Mouse (Mus musculus) liver, embryonic 11.5 days (tissue): ENCODE measurements at regions not wholly inside any gene's neighbourhood (a gene's known extent, or its start where the extent isn't known, plus 50 kb on each side); places are given as distances from the start of the nearest gene placed in this dataset.

Source experiments
- ATAC-seq: fragments of 200-750 bp; cut with Nextera tagmentation; replicated peaks from 2 replicates; pipeline ENCODE4 v1.8.0; 2017; ENCODE audit warnings: moderate number of reproducible peaks, mild to moderate bottlenecking, moderate TSS enrichment, moderate library complexity; ENCODE audit not compliant: low FRiP score
- DNase-seq: peaks from one replicate; pipeline ENCODE4 v3.0.0-alpha.2; 2017; ENCODE audit warnings: low spot score
- H3K27ac ChIP-seq: fragments of 300-500 bp; sonication (generic); 2 replicates; pipeline ENCODE4 v1.5.1; 2014; ENCODE audit warnings: mild to moderate bottlenecking, low read depth, low read length, control low read depth
- H3K27me3 ChIP-seq: fragments of 300-500 bp; sonication (generic); replicated peaks from 2 replicates; pipeline ENCODE4 v1.6.1; 2014; ENCODE audit warnings: low read length, mixed read lengths; ENCODE audit not compliant: control insufficient read depth, insufficient read depth
- H3K36me3 ChIP-seq: fragments of 300-500 bp; sonication (generic); 2 replicates; pipeline ENCODE4 v1.6.1; 2014; ENCODE audit warnings: mild to moderate bottlenecking, low read length, moderate library complexity, mixed read lengths; ENCODE audit not compliant: control insufficient read depth, insufficient read depth
- H3K4me1 ChIP-seq: fragments of 300-500 bp; sonication (generic); replicated peaks from 2 replicates; pipeline ENCODE4 v1.6.1; 2014; ENCODE audit warnings: low read length, mixed read lengths; ENCODE audit not compliant: control insufficient read depth, insufficient read depth
- H3K4me2 ChIP-seq: fragments of 300-500 bp; sonication (generic); 2 replicates; pipeline ENCODE4 v1.6.1; 2014; ENCODE audit warnings: mild to moderate bottlenecking, control low read depth, moderate library complexity
- H3K4me3 ChIP-seq: fragments of 300-500 bp; sonication (generic); 2 replicates; pipeline ENCODE4 v1.5.1; 2014; ENCODE audit warnings: low read depth, low read length, control low read depth
- H3K9ac ChIP-seq: fragments of 300-500 bp; sonication (generic); 2 replicates; pipeline ENCODE4 v1.6.1; 2014; ENCODE audit warnings: low read depth, low read length, control low read depth
- H3K9me3 ChIP-seq: fragments of 300-500 bp; sonication (generic); 2 replicates; pipeline ENCODE4 v1.6.1; 2016; ENCODE audit warnings: low read length, inconsistent platforms, mixed read lengths; ENCODE audit not compliant: control insufficient read depth
- WGBS: fragments of 180-500 bp; shearing (Covaris S2); extraction: QIAGEN DNeasy Blood & Tissue Kit; methylation state at CpG from one replicate; pipeline ENCODE4 v1.1.7; 2014; 5-methylcytosine and 5-hydroxymethylcytosine counted together

DNA sequence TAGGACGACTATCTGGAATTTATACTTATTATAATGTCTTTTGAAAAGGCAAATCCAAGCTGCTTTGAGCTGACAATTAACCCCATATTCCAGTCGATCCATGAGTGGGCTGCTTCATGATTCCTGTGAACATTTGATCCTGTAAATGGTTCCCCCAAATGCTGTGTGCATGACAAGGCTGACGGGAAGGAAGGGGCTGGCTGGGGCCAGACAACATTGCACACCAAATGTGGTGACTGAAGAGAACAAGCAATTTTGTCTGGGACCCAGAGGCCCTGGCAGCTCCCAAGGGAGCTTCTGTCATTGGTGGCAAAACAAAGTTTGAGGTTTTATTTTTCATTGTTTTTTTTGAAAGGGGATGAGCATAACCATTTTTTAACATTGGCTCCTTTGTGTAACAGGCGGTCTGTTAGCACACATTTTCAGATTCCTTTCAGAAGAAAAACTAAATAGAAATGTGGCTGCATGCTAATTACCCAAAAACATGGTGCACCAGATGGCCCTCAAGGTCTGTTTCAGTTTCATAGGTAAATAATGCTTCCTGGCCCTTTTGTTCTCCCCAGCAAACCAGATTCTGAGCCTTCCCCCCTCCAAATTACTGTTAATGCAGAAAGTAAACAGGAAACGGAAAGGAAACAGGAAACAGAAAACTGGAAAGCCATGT is 348.6 kb upstream of the Cd180 start:
- ATAC-seq = no peak
- Histone ChIP-seq H3K36me3 (no peaks in the 10 kb centered on the region), H3K9ac (no peak overlapping the region), H3K27me3 (no peaks in the 10 kb centered on the region), H3K4me1 (no peaks in the 10 kb centered on the region), H3K27ac (no peak overlapping the region), H3K4me2 (no peak overlapping the region), H3K4me3 (no peak overlapping the region), H3K9me3 (no peaks in the 10 kb centered on the region)
- WGBS = 68% methylated on average over 5 of the region's 5 CpGs
- DNase-seq = no peak

DNA sequence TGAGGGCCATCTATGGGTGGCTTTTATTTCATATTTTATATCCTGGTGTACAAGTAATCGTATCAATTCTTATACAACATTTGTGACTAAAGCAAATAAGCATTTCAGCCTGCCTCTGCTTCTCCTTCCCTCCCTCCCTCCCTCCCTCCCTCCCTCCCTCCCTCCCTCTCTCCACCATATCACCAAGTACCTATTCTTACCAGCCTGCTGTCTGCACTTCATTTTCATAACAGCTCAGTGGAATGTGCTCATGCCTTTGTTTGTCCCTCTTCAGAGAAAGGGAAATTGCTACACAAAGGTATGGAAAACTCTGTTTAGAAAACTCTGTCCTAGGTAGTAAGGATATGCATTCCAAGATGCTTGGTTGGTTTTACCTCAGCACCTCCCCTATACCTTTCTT is 343.9 kb upstream of the Cd180 start:
- no peak overlapping the region for H3K4me2 ChIP-seq
- WGBS = 76% methylated on average over 1 of the region's 1 CpGs
- DNase-seq = no peak
- no peaks in the 10 kb centered on the region for H3K4me1 ChIP-seq
- no peaks in the 10 kb centered on the region for H3K9me3 ChIP-seq
- no peaks in the 10 kb centered on the region for H3K36me3 ChIP-seq
- no peak overlapping the region for H3K27ac ChIP-seq
- no peak overlapping the region for H3K9ac ChIP-seq
- H3K27me3 ChIP-seq = no peaks in the 10 kb centered on the region
- no peak overlapping the region for H3K4me3 ChIP-seq
- ATAC-seq = no peak

DNA sequence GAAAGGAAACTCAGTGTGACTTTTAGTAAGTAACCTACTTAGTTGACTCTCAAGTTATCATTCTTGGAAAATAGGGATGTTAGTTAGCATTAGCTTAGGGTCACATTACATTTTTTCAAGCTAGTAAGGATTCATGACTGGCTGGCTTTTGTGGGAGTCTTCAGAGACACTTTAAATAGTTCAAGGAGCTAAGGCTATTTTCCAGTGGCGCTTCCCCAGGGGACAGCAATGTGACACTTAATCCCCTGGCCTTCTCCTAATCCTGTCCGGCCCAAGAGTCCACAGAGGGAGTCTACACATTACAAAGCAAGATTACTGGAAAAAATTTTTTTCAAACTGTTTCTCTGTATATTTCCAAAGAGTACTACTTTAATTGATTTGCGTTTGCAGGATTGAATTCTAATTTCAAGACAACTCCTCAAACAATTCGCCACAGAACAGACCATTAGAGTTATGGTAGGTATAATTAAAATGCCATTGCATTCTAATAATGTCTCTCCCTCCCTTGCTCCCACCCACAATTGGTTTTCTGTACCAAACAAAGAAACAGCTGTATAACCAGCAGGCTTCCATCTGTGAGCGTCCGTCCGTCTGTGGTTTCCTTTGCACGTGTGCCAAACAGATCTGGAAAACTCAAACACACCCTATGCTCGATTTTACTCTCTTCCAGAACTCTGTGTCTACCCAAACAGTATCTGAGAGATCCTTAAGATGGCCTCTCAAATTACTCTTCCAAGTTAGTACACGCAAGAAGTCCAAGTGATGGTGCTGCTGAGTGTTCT is 341.1 kb upstream of the Cd180 start:
- no peaks in the 10 kb centered on the region for H3K9me3 ChIP-seq
- no peak overlapping the region for H3K9ac ChIP-seq
- no peaks in the 10 kb centered on the region for H3K27me3 ChIP-seq
- no peak for ATAC-seq
- no peaks in the 10 kb centered on the region for H3K36me3 ChIP-seq
- H3K4me1 ChIP-seq = no peaks in the 10 kb centered on the region
- 80% methylated on average over 10 of the region's 10 CpGs for WGBS
- no peak overlapping the region for H3K4me3 ChIP-seq
- no peak overlapping the region for H3K27ac ChIP-seq
- H3K4me2 ChIP-seq = no peak overlapping the region
- no peak for DNase-seq

DNA sequence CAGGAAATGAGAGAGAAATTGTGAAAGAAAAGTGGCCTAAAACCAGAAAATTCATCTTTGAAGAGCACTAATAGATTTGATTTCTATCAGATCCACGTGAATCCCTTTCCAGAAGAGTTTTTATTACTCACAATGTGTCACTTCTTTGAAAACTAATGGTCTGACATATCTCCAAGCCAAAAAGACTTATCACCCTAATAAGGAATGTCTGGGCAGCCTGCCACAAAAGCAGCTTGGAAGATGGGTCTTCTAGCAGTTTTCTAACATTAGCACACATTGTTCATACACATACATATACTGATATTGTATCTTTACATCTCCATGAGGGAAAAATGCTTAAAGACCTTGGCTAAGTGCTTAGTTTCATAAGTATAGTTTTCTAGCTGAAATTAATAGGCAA is 337.8 kb upstream of the Cd180 start:
- Histone ChIP-seq H3K27ac (no peak overlapping the region), H3K27me3 (no peaks in the 10 kb centered on the region), H3K4me2 (no peak overlapping the region), H3K36me3 (no peaks in the 10 kb centered on the region), H3K9ac (no peak overlapping the region), H3K4me1 (no peaks in the 10 kb centered on the region), H3K9me3 (no peaks in the 10 kb centered on the region), H3K4me3 (no peak overlapping the region)
- ATAC-seq (no peak), DNase-seq (no peak)
- 34% methylated on average over 1 of the region's 1 CpGs for WGBS

DNA sequence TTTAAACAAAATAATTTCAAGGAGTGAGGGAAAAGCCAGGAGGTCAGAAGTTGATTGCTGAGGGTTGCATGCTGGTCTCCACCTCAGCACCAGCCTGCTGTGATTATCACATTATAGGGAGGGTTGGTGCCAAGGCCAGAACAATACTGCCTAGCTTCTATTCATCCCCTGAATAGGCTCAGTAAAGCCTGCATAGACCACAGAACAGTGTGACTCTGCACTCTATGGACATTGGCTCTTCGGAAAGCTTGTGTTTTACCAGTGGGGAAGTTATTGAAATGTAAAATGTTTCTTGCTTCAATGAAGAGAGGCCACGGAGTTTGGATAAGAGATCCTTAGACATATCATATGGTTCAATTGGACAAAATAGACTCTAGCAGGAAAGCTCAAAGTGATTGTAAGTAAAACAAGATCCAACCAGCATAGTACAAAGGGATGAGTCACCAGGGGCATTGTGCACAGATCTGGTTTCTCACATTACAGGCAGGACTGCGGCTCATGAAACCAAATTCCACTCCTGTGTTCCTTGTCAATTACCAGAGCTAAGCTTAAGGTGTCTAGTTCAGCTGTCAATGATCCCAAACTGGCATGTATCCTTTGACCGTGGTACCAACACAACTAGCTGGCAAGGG is 320.8 kb upstream of the Cd180 start:
- no peak overlapping the region for H3K4me2 ChIP-seq
- no peak overlapping the region for H3K27ac ChIP-seq
- no peaks in the 10 kb centered on the region for H3K4me1 ChIP-seq
- ATAC-seq = no peak
- WGBS = 76% methylated on average over 4 of the region's 4 CpGs
- DNase-seq = no peak
- H3K27me3 ChIP-seq = no peaks in the 10 kb centered on the region
- no peaks in the 10 kb centered on the region for H3K36me3 ChIP-seq
- H3K9ac ChIP-seq = no peak overlapping the region
- H3K4me3 ChIP-seq = no peak overlapping the region
- no peaks in the 10 kb centered on the region for H3K9me3 ChIP-seq

DNA sequence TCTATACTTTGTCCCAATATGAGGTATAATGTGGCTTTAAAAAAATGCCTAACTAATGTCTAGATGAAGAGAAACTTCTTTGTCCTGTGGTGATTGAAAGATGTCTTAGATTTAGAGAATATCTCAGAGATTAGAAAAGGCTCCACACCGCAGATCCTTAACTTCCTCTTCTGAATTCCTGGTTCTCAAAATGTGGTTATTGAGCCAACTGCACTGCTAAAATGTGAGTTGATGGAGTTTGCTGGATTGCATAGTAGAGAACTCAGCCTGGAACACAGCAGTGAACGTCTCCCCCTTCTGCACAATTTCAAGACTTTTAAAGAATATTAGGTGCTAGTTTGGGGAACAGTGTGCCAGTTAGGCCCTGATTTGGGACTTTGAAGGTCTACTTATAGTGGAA is 312.7 kb upstream of the Cd180 start:
- H3K4me1 ChIP-seq = no peaks in the 10 kb centered on the region
- H3K9me3 ChIP-seq = no peaks in the 10 kb centered on the region
- H3K4me3 ChIP-seq = no peak overlapping the region
- no peaks in the 10 kb centered on the region for H3K27me3 ChIP-seq
- H3K4me2 ChIP-seq = no peak overlapping the region
- ATAC-seq (no peak), DNase-seq (no peak)
- WGBS = 57% methylated on average over 2 of the region's 2 CpGs
- H3K9ac ChIP-seq = no peak overlapping the region
- no peaks in the 10 kb centered on the region for H3K36me3 ChIP-seq
- H3K27ac ChIP-seq = no peak overlapping the region

DNA sequence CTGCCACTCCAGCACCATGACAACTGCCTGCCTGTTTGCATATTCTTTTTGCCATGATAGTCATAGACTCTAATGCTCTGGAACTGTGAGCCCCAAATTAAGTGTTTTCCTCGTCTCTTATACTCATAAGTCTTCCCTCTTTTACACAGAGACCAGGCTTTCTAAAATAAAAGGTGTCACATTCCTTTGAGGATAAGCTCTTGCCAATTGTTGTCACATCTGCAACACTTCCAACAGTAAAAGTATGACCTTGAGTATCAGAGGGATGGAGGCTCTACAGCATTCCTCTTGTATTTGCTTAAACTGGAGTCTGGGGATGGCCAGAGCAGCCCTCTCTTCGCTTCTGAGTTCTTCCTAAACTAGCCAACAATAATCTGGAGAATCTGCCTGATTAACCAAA is 301.4 kb upstream of the Cd180 start:
- Histone ChIP-seq H3K4me1 (no peaks in the 10 kb centered on the region), H3K9me3 (no peaks in the 10 kb centered on the region), H3K9ac (no peak overlapping the region), H3K36me3 (no peaks in the 10 kb centered on the region), H3K4me3 (no peak overlapping the region), H3K27ac (no peak overlapping the region), H3K27me3 (no peaks in the 10 kb centered on the region), H3K4me2 (no peak overlapping the region)
- DNase-seq (no peak), ATAC-seq (no peak)
- 62% methylated on average over 2 of the region's 2 CpGs for WGBS

DNA sequence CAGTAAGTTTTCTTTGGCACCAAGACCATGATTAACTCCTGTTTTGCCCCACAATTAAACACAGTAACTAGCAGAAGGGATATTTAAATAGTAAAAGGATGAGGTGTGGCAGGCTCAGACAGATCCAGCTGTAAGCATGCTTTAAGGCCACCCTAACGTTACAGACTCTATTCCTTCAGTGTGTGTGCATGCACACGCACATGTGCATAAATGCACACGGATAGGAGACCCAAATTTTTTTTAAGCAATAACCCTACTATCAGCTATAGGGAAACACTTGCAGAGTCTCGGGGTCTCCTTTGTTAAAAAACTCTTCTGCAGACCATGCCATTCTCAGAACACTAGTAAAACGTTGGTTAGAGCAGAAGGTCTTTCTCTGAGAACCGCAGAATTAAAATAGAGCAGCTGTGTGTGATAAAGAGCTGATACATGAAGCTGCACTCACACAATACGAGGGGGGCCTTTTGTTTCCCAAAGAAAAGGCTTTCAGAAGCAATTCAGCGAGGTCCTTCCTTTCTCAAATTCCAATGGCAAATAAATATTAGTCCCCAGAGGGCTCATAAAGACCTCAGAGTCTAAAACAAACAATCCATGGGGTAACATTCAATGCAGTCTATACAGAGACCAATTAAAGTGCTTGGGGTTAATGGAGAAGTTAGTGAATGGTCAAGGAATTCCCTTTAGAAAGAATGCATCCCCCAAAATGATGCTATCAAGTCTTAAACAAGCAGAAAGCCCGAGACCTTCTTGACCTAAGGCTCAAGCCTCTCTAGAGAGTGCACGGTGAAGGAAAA is 300.3 kb upstream of the Cd180 start:
- Histone ChIP-seq H3K9ac (no peak overlapping the region), H3K9me3 (no peaks in the 10 kb centered on the region), H3K27me3 (no peaks in the 10 kb centered on the region), H3K4me3 (no peak overlapping the region), H3K27ac (no peak overlapping the region), H3K4me2 (no peak overlapping the region), H3K36me3 (no peaks in the 10 kb centered on the region), H3K4me1 (no peaks in the 10 kb centered on the region)
- ATAC-seq = no peak
- no peak for DNase-seq
- 65% methylated on average over 10 of the region's 10 CpGs for WGBS
